Mouse (Mus musculus) limb, embryonic 14.5 days (tissue): ENCODE data around the gene Gtf2i. TPM values are rescaled to one million over a fixed set of nuclear protein-coding genes. Genes with fewer than 3 reads are reported as not detected.

Experiments
- ATAC-seq: fragments of 200-750 bp; cut with Nextera tagmentation; 2 replicates; pipeline ENCODE4 v1.8.0; 2017; ENCODE audit warnings: low read depth, moderate number of reproducible peaks, moderate TSS enrichment; ENCODE audit not compliant: low FRiP score
- DNase-seq: peaks from one replicate; pipeline ENCODE4 v3.0.0-alpha.2; 2015; ENCODE audit warnings: low spot score
- H3K27ac ChIP-seq: fragments of 300-500 bp; sonication (generic); replicated peaks from 2 replicates; pipeline ENCODE4 v1.5.1; 2014; ENCODE audit warnings: low read depth, mild to moderate bottlenecking, low read length, moderate library complexity, mixed read lengths
- H3K27me3 ChIP-seq: fragments of 300-500 bp; sonication (generic); 2 replicates; pipeline ENCODE4 v1.6.1; 2014; ENCODE audit warnings: low read length, mixed read lengths; ENCODE audit not compliant: control insufficient read depth, insufficient read depth
- H3K36me3 ChIP-seq: fragments of 300-500 bp; sonication (generic); 2 replicates; pipeline ENCODE4 v1.6.1; 2014; ENCODE audit warnings: mild to moderate bottlenecking, low read length, moderate library complexity, mixed read lengths; ENCODE audit not compliant: control insufficient read depth, insufficient read depth
- H3K4me1 ChIP-seq: fragments of 300-500 bp; sonication (generic); 2 replicates; pipeline ENCODE4 v1.6.1; 2014; ENCODE audit warnings: antibody characterized with exemption, low read length, mixed read lengths; ENCODE audit not compliant: control insufficient read depth, insufficient read depth
- H3K4me2 ChIP-seq: fragments of 300-500 bp; sonication (generic); replicated peaks from 2 replicates; pipeline ENCODE4 v1.6.1; 2014; ENCODE audit warnings: low read depth, mild to moderate bottlenecking, low read length, moderate library complexity; ENCODE audit not compliant: severe bottlenecking
- H3K4me3 ChIP-seq: fragments of 300-500 bp; sonication (generic); replicated peaks from 2 replicates; pipeline ENCODE4 v1.5.1; 2014; ENCODE audit warnings: low read length
- H3K9ac ChIP-seq: fragments of 300-500 bp; sonication (generic); 2 replicates; pipeline ENCODE4 v1.6.1; 2014; ENCODE audit warnings: mild to moderate bottlenecking, low read depth, low read length, moderate library complexity; ENCODE audit not compliant: severe bottlenecking
- H3K9me3 ChIP-seq: fragments of 300-500 bp; sonication (generic); 2 replicates; pipeline ENCODE4 v1.6.1; 2016; ENCODE audit warnings: low read length; ENCODE audit not compliant: control insufficient read depth
- POLR2A ChIP-seq: fragments of 200-500 bp; IDR thresholded peaks from 2 replicates; pipeline ENCODE4 v1.8.0; 2012; ENCODE audit warnings: inconsistent platforms, mild to moderate bottlenecking, moderate library complexity, borderline replicate concordance; ENCODE audit not compliant: insufficient read depth, insufficient read length; ENCODE audit errors: extremely low read depth
- WGBS: fragments of 180-500 bp; shearing (Covaris S2); extraction: QIAGEN DNeasy Blood & Tissue Kit; methylation state at CpG from one replicate; pipeline ENCODE4 v1.1.7; 2014; 5-methylcytosine and 5-hydroxymethylcytosine counted together
- polyA plus RNA-seq, 2 experiments: library from polyadenylated mRNA; depleted of rRNA in 1 of 2; stranded (reverse) in 1 of 2; unstranded in 1 of 2; fragments of >200 nt; fragmentation: Nextera tagmentation in 1 of 2; extraction: Ambion mirVana in 1 of 2; gene quantifications; 2 replicates each; pipeline versions ENCODE4 v1.2.1 to v1.2.3; 2012 to 2014

Gtf2i gene
- polyA plus RNA-seq, 2 experiments = 169 to 190 TPM

DNA sequence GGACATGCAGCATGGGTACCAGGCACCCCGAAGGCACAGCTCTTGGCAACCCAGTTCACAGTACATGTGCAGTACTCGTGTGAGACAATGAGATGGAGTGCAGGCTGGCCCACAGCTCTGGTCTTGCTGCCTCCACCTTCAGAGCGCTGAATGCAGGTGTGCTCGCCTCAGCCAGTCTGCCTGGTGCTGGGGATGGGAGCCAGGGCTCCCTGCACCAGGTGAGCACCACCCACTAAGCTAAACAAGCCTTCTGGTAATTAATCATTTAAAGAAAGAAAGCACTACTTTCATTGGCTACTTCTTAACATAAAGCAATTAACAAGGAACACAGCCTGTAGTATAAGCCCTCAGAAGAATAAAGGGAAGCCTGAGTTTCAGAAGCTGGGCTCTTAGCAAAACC, 37.5 kb downstream of the Gtf2i start:
- no peak for DNase-seq
- Histone ChIP-seq H3K27ac (no peak overlapping the region; the same call in 1 of the 2 replicates), H3K36me3 (peaks cover 92% of the 10 kb centered on the region), H3K9ac (no peak overlapping the region), H3K9me3 (no peaks in the 10 kb centered on the region), H3K27me3 (no peaks in the 10 kb centered on the region), H3K4me3 (no peak overlapping the region), H3K4me2 (no peak overlapping the region), H3K4me1 (no peaks in the 10 kb centered on the region)
- ATAC-seq = no peak
- 93% methylated on average over 4 of the region's 4 CpGs for WGBS
- no peak for TF ChIP-seq POLR2A

DNA sequence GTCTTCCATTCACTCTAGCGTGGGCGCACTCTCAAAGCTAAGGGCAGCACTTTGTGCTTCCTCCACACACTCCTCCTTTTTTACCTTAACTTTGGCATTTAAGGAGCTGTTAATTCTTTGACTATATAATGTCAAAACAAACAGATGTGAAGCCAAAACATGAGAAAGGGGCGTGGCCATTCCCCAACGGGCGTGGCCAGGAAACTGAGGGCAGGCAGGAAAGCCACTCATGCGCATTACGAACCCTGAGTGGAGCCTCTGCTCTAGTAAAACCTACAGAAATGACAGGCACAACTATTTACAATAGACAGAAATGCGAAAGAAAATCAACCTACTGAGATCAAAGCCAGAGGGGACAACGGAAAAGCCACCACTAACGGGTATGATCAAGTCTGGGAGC, 39.0 kb downstream of the Gtf2i start:
- no peak for TF ChIP-seq POLR2A
- no peak overlapping the region for H3K4me3 ChIP-seq
- 86% methylated on average over 10 of the region's 10 CpGs for WGBS
- peaks cover 97% of the 10 kb centered on the region for H3K36me3 ChIP-seq
- no peak overlapping the region for H3K27ac ChIP-seq
- ATAC-seq = no peak
- H3K9me3 ChIP-seq = no peaks in the 10 kb centered on the region
- H3K4me1 ChIP-seq = no peaks in the 10 kb centered on the region
- no peaks in the 10 kb centered on the region for H3K27me3 ChIP-seq
- H3K4me2 ChIP-seq = no peak overlapping the region
- no peak for DNase-seq
- H3K9ac ChIP-seq = no peak overlapping the region

DNA sequence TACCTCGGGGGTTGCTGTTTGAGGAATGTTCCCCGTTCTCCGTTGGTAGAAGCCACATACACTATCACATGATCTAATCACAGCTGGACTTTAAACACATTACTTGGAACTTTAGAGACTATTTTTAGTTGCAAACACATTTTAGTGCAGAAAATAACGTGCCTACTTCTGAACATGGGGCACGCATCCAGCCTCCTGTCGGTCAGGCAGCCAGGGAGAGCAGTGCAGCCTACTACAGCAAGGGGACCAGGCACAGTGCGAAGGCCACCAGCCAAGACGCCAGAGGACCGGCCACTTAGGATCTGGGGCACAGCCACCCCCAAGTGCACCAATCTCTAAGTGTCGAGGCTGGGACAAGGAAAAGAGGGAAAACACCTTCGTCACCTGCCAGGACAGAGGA, 39.5 kb downstream of the Gtf2i start:
- peaks cover 97% of the 10 kb centered on the region for H3K36me3 ChIP-seq
- ATAC-seq = no peak
- no peak overlapping the region for H3K9ac ChIP-seq
- H3K4me1 ChIP-seq = no peaks in the 10 kb centered on the region
- no peak for DNase-seq
- H3K27ac ChIP-seq = no peak overlapping the region
- no peaks in the 10 kb centered on the region for H3K27me3 ChIP-seq
- no peak overlapping the region for H3K4me3 ChIP-seq
- no peaks in the 10 kb centered on the region for H3K9me3 ChIP-seq
- no peak overlapping the region for H3K4me2 ChIP-seq
- no peak for TF ChIP-seq POLR2A
- 88% methylated on average over 11 of the region's 11 CpGs for WGBS

DNA sequence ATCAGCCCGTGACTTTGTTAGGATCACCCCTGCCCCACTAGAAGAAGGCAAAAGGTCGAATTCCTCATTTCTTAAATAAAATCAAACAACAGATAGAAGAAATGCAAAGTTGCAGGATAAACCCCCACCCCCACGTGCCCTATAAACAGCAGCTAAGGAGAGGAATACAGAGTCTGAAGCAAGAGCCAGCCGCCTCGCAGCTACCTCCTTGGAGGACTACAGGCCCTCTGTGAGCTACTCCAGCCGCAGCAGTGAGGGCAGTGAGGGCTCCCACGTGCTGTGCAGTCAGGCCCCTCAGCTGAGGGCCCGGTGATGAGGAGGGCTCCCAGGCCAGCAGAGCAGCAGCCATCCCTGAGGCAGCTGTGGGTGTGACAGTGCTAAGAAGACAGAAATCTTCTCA, 40.8 kb downstream of the Gtf2i start:
- DNase-seq (no peak), ATAC-seq (no peak)
- H3K9me3 ChIP-seq = no peaks in the 10 kb centered on the region
- no peak for TF ChIP-seq POLR2A
- H3K9ac ChIP-seq = no peak overlapping the region
- H3K4me2 ChIP-seq = no peak overlapping the region
- H3K4me3 ChIP-seq = no peak overlapping the region
- H3K36me3 ChIP-seq = peaks cover 95% of the 10 kb centered on the region
- WGBS = 81% methylated on average over 8 of the region's 8 CpGs
- no peaks in the 10 kb centered on the region for H3K27me3 ChIP-seq
- H3K27ac ChIP-seq = no peak overlapping the region
- H3K4me1 ChIP-seq = no peaks in the 10 kb centered on the region

DNA sequence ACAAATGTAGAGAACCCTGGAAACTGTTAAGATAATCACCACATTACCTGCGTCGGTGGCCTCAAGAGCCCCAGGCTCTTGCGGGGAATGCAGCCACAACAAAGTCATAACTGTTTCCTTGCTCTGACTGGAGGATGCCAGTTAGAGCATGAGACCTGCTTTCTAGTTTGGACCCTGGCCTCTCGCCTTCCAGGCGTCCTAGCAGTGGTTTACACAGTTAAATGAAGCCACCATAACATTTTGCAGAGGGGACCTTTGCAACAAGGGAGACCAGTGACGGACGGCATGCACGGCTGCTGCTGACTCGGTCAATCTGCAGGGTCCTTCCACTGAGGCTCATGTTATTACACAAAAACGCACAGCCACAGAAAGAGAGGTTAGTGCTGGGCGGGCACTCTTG, 41.8 kb downstream of the Gtf2i start:
- no peak overlapping the region for H3K4me2 ChIP-seq
- no peak overlapping the region for H3K9ac ChIP-seq
- whole genome bisulfite sequencing = 77% methylated on average over 11 of the region's 11 CpGs
- no peak overlapping the region for H3K27ac ChIP-seq
- ATAC-seq (no peak), DNase-seq (no peak)
- H3K27me3 ChIP-seq = no peaks in the 10 kb centered on the region
- H3K36me3 ChIP-seq = peaks cover 95% of the 10 kb centered on the region
- no peaks in the 10 kb centered on the region for H3K4me1 ChIP-seq
- no peak for TF ChIP-seq POLR2A
- no peak overlapping the region for H3K4me3 ChIP-seq
- no peaks in the 10 kb centered on the region for H3K9me3 ChIP-seq

DNA sequence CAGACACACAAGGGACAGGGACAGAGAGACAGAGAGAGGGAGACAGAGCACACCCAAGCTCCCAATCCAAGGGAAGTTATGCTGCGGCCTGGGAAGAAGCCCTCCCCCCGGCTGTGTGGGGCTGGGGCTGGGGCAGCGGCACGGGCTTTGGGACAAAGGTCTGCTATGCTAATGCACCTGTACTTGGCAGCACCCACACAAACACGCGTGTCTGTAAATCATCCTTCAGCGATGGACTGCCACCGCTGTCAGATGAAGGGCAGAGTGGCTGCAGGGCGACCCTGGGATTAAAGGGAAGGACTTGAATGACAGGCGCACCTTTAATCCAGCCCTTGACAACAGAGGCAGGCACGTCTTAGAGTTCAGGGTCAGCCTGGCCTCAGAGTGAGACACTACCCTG, 43.1 kb downstream of the Gtf2i start:
- Histone ChIP-seq H3K36me3 (peaks cover 95% of the 10 kb centered on the region), H3K27me3 (no peaks in the 10 kb centered on the region), H3K9ac (no peak overlapping the region), H3K4me1 (no peaks in the 10 kb centered on the region), H3K27ac (no peak overlapping the region), H3K9me3 (no peaks in the 10 kb centered on the region), H3K4me2 (no peak overlapping the region), H3K4me3 (no peak overlapping the region)
- TF ChIP-seq POLR2A = no peak
- ATAC-seq (no peak), DNase-seq (no peak)
- WGBS = 90% methylated on average over 11 of the region's 11 CpGs
